Mouse (Mus musculus): ENCODE measurements around the gene Map3k5.

Gene Map3k5

DNA sequence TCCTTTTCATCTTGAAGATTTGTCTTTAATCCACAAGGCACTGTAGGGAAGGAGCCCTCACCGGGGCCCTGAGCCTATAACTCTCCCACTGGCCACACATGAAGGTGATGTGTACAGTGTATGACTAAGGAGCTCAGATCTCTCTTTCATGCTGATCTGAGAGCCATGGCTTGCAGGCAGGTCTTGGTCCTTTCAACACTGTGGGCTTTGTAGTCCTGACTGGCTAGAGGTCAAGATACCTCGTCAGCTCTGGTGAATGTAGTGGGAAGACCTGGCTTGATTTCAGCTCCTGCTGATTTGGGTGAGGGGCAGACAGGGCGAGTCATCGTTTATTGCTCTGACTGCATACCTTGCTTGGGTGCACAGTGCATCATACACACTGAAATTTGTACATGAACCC, 171.3 kb downstream of the Map3k5 start:
- no peak for DNase-seq (ENCODE audit: low read depth)

DNA sequence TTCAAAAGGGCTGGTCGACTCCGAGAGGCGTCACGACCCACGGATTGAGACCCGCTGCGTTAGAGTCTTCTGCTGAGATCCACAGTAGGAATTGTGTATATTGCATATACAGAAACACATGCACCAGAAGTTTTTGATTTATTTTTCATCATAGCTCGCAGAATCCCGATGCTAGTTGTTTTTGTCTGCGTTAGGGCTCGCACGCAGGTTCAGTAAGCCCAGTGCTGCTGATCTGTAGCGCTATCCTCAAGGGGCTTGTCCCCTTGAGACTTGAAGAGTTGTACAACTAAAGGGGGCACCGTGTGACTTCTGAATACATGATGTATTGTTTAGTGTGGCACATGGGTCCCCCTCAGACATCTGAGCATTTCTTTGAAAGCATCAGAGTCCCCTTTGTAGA, 172.8 kb downstream of the Map3k5 start:
- no peak for DNase-seq (ENCODE audit: low read depth)

DNA sequence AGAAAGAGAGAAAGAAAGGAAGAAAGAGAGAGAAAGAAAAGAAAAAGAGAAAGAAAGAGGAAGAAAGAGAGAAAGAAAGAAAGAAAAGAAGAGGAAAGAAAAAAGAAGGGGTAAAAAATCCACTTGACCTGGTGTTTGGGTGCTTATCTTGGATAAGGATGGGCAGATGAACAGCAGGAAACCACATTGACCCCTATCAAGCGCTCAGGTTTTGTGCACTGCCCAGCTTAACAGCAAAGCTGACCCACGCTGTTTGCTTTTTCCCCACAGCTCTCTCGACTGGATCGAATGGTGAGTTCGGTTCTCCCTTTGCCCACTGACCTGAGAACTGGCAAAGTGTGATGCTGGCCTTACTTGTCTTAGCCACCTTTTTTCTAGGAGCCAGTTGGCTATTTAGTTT, 177.2 kb downstream of the Map3k5 start:
- no peak for DNase-seq (ENCODE audit: low read depth)

DNA sequence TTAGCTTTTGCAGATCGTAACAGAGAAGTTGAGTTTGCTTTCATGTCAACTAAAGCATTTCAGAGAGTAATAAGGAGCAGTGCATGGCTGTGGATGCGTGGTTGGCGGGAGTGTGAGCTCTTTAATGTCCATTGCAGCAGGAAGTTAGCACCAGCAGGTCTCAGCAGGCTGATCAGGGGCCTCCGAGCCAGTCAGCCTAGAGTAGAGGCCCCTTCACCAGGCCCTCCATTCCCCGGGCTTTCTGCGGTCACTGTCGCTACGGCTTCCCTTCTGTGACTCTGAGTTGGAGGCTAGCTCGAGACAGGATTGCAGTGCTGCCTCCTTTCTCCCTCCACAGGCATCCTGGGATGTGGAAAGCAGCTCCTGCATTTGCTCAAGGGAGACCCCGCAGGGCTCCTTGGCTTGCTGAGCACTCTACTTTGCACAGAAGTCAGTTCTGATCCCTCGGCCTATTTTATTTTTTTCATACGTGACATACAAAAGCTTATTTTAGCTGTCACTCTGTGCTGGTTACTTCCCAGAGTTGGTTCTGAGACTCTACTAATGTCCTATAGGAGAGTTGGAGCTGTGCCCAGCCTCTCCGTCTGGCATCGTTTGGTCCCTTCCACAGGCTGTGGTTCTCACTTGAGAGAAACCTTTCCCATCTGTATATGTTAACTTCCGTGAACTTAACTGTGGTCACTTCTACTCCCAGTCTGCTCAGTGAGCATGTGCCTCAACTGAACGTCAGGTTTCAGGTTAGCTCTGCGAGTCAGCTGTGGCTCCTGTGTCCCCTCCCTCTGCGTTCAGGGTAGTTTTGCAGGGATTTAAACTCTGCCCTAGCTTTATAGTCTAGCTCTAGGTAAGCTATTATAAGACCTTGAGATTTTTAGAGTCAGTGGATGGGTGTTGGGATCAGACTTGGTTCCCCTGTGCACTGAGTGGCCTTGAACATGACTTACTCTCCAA, 178.0 kb downstream of the Map3k5 start:
- no peak for DNase-seq (ENCODE audit: low read depth)

DNA sequence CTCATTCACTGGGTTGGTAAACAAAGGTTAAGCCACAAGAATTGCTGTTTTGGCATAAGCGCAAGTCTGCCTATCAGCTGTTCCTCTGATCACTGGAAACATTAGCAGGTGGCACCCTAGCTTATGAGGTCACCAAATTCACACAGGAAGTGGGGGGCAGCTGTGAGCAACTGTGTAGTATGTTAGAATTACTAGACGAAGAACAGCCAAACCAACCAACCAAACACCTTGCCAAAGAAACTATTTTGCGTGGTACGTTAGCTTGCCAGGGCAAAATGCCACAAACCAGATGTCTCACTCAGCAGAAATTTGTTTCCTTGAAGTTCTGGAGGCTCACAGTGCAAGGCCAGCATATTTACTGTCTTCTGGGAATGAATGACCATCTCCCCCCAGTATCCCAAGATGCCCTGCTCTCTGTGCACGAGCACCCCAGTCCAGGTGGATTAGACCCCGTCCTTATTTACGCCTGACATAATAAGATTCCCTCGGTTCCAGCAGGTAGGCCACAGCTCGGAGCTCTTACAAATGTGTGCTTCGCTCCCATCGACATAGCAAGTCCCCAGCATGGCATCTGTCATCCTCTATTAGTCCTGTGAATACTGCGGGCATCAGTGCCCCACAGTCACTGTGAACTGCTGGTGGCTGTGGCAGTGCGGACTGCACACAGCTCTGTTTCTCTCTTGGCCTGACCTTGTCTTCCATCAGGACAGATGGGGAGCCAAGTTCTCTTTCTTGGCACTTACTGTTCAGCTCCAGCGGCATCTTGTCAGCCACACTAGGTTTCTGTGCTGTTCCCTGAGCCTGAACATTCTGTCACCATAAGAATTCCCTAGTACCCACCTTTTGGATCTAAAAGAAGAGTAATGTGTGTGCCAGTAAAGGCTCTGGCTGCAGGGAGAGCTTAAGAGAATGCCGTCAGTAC, 185.5 kb downstream of the Map3k5 start:
- DNase-seq (ENCODE audit: low read depth), result peak; percentile 26

DNA sequence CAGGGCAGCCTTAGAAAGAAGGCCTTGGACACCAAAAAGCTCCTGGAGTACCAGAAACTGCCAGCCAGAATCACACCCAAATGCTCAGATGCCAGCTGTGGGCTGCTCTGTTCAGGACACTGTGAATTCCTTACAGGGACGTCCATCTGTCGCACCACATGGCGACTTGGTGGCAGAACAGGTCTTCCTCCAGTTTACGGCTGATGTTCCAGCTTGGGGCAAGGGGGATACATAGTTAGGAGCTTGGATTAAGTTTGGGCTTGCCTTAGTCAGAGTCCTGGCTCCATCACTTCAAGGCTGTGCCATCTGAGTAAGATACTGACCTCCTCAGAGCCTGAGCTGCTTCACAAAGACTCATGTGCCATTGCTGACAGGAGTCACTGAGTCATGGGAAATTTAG, 187.7 kb downstream of the Map3k5 start:
- DNase-seq (ENCODE audit: low read depth), result no peak

DNA sequence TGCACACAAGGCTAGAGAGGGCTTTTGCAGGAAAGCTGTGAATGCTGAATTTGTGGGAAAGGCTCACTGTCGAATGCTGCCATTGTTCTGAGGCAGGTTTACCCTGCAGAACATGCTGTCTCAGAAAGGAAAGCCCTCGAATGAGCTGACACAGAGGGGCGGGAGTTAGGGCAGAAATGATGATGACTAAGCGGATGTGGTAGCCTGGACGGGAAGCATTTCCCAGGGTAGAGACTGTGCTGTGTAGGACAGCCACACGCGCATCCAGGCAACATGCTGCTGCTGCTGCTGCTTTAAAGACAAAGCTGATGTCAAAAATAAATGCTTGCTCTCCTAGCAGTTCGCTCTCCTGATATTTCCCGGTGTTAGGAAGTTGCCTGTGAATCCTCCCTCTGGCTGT, 189.1 kb downstream of the Map3k5 start:
- peak; percentile 34 for DNase-seq (ENCODE audit: low read depth)

DNA sequence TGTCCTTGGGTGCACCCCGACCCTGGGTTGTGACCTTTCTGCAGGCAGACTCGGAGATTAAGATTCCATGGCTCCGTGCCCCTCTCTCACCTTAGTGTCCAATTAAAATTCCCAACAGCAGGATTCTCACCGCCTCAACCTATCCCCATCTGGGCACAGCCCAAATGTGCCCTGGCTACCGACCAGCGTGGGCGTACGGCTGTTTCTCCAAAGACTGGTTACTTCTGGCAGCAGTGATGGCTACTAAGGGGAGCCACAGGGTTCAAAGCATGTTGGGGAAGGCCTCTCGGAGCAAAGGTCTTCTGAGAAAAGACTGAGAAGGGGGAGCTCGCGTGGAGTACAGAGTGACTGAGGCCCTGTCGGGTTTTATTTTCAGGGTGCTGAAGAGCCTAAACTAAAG, 190.3 kb downstream of the Map3k5 start:
- no peak for DNase-seq (ENCODE audit: low read depth)

DNA sequence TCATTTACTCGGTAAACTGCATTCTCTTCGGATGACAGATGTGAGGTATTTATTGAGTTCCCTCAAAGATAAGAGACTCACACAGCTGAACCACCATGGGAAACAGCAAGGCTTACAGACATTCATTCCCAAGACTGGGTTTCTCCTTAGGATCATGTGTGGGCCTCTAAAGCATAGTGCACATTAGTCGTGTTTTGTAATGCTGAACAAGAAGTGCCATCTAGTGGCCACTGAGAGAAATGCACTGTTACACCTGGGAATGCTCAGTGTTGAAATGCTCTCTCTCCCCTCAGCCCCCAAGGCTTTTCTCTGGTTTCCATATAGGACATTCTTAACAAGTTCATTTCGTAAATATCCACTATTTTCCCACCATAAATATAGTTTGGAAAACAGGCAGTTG, 191.0 kb downstream of the Map3k5 start:
- peak; percentile 70 for DNase-seq (ENCODE audit: low read depth)

DNA sequence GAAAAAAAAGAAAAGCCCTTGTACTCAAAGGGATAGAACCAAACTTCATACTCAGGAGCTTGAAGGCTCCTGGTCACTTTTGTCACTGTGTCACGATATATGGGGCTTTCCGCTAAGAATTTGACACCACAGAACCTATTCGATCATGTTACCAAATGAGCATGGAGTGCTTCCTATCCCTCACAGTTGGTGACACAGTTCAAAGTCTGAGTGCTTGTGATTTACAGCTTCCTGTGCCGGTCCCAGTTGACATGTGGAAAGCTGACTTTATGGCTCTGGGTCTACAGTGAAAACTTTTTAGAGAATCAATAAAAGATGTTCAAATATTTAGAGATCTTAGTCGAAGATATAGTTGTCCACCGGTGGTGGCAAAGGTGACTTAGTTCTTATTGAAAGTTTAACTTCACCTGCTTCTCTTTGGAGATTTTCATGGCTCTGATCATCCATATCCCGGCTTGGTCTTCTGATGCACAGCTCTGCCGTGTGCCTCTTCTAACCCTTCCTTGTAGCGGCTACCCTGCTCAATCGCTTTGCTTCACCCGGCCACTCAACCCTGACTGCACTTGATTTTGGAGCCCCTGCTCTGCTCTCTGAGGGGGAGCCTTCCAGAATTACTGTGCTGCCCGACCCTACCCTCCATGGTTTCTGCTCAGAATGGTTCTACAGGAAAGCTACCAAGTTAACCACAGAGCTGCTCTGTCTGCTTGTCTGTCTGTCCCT, 198.8 kb downstream of the Map3k5 start:
- no peak for DNase-seq (ENCODE audit: low read depth)

DNA sequence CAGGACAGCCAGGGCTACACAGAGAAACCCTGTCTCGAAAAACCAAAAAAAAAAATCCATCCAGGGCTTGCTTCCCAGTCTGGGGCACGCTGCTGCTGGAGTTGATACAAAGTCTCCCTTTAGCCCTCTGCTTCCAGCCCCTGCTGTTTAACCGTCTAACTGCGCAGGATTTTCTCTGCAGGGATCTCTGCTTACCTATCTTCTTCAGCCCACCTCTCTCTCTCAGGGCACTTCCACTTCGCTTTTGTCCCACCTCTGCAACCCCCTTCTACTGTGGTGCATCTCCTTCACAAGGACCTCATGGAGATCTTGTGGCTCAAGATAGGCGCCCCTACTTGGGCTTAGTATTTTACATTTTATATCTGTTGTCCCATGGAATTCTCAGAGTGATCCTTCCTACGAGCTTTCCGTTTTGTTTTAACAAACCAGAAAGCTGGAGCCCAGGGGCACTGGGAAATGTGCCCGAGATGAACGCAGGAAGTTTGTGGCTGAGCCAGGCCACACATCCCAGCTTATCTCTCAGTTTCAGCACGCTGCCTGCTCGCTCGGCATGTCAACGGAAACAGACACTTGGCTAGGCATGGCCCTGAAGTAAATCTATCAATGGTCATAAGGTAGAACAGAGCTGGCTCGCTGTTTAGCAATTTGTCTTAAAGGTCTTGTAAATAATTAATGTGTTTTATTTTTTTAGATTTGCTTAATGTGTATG, 201.2 kb downstream of the Map3k5 start:
- DNase-seq (ENCODE audit: low read depth), result no peak

DNA sequence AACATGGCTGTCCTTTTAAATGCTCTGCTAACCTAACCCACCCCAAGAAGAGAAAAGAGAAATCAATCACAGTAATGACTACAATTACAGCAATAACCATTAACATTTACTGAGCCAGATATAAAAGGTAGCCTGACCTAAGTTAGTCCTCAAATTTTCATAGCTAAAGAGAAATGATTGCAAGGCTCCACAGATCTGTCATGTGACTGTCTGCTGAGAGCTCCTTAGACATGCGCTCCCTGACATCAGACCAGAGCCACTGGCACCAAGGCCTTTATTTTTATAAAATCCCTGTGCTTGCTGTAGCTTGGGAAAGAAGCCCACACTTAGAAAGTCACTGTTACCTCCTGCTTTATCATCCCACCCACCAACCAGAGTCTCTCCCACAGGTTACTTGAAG, 202.2 kb downstream of the Map3k5 start:
- no peak for DNase-seq (ENCODE audit: low read depth)

DNA sequence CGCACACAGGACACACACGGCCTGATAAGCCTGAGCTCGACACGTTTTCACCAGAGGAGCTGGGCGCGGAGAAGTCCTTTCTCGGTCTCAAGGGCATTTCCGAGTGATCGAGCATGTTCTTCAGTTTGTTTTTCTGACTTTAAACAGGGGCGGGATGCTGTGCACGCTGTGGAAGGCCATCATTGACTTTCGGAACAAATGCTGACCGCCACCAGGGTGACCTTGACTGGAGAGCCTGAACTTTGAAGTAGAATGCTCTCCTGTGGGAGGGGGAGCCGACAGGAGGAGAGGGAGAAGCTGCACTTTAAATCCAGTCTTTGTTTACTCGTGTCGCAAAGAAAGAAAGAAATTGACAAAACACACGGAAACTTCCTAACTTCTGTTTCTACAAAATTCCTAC, 207.1 kb downstream of the Map3k5 start:
- no peak for DNase-seq (ENCODE audit: low read depth)

DNA sequence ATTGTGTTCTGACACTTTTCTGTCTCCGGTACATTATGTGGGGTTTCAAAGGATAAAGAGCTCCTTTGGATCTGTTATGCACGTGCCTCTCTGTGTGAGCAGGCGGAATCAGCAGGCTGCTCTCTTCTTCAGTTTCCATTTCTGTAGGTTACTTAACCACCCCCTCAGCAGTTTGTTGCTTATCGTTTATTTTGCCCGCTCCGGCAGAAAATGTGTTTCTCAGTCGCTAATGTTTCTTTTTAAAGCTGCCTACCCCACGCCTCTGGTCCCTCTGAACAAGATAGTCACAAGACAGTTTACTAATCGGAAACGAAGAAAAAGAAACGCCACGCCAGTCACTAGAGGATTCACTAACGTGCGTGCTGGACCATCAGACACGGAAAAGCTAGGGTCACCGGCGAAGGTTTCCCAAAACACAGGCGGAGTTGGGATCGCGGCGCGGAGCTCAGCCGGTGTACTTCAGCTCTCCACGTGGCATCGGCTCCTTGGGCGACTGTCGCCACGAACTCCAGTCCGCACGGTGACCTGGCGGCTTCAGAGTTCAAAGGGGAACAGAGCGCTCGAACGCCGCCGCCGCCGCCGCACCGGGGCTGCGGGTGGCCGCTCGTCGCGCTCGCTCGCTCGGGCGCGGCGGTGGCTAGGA, 214.0 kb downstream of the Map3k5 start, which contains the start of gene Map7:
Gene Map7 (plus strand): TSS at position 342 of the 643 bp plus-strand sequence.
- no peak for DNase-seq (ENCODE audit: low read depth)

DNA sequence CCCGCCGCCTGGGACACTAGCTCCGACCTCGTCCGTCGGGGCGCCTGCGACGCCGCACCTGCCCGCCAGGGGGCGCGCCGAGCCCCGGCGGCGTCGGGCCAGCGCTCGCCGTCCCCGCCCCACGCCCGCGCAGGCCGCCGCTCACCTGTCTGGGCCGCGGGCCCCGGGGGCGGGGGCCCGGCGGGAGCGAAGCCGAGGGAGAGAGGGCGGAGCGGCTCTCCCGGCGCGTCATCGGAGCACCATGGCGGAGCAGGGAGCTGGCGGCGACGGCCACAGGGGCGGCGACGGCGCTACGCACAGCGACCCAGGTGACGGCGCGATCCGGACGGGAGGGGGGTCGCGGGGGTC, 214.5 kb downstream of the Map3k5 start:
- peak; percentile 71 for DNase-seq (ENCODE audit: low read depth)

DNA sequence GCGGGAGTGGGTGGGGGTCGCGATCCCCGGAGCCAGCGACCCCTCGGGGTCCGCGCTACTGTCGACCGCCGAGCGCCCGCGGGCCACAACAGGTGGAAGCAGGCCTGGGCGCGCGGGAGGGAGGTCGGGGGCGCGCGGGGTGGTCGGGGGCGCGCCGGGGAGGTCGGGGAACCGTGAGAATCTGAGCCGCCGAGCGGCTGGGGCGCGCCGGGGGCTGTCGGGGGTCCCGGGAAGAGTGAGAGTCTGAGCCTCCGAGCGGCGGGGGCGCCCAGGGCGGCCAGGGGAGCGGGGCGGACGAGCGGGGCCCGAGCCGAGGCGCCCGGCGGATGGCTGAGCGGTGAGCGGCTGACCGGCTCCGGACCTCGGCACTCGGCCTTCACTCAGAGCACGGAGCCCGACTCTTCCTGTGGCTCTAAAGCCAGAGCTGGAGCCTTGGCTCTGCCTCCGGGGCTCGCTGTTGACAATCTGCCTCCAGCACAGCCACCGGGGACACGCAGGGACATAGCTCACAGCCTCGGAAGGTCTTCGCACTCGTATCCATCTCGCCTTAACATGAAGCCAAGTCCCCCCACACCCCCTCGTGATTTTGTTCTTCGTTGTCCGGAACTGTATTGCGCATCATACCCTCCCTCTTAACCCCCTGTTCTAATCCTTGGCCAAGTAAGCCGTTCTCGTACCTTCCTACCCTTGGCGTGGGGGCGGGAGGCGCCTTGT, 215.0 kb downstream of the Map3k5 start:
- peak; percentile 59 for DNase-seq (ENCODE audit: low read depth)

DNA sequence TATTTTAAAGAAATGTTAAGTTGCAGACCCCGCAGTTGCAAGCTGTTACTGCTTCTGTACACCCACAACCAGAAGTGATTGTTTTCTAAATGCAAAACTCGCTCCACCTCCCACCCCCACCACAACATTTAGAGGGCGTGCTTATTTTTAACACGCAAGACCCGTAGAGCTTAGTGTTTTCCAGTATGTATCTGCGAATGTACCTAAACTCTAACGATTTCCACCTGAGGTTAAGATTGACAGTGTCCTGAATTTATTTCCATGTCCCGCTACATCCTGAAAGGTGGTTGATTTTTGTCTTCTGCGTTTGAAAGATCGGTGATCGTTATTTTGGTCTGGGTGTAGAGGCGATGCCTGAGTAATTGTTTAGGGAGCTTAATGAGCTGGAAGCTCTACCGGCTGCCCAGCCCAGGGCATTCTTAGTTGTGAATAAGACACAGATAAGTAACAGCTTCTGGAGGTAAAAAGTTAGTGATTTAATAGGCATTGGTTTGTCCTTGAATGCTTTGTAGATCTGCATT, 215.6 kb downstream of the Map3k5 start:
- DNase-seq (ENCODE audit: low read depth), result peak; percentile 47

DNA sequence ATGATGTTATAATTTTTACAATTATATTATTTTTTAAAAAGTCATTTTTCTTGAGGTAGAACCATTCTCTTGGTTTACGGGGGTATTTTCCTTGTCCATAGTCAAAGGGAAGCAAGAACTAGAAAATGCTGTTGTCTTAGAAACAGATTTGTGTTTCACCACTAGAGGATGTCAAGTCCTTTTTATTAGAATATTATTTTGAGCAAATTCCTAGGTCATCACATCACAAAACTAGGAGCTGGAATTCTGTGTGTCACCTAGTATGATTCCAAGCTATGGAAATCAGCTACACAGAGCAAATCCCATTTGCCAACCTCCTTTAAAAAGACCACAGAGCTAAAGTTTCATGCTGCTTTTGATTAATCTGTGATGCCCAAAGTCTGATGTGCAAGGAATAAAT, 217.9 kb downstream of the Map3k5 start:
- no peak for DNase-seq (ENCODE audit: low read depth)

DNA sequence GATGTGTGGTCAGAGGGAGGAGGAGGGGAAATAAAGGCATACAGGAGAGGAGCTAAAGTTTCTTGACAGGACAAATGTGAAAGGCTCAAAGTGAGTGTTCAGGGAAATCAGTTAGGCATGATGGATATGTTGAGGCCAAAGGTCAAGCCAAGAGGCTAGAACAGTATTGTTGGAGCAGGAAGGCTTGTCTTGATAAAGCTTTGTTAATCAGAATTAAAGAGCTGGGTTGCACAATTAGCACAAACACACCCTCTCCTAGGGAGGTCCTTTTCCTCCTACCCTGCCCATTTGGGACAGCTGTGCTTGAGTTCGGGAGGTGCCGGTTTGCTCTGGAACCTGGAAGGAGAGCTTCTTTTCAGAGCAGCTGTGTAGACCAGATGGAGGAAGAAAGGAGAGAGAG, 219.2 kb downstream of the Map3k5 start:
- DNase-seq (ENCODE audit: low read depth), result no peak

DNA sequence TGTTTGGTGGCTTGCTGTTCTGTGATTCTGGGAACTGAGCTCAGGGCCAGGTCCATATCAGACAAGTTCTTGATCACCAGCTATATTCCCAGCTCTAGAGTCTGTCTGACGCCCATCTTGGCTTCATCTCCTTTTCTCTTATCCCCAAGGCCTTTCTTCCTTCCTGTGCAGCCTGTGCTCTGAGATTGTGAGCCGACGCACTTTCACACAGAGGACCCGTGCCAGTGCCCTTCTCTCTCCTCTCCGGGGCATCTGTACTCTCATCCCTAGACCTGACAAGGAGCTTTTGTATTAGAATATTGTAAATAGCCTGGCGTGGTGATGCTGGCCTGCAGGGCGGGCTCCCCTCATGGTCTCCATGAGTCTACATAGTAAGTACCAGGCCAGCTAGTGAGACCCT, 221.1 kb downstream of the Map3k5 start:
- DNase-seq (ENCODE audit: low read depth), result no peak
